Mouse (Mus musculus): ENCODE data around the gene 4933417A18Rik.

DNA sequence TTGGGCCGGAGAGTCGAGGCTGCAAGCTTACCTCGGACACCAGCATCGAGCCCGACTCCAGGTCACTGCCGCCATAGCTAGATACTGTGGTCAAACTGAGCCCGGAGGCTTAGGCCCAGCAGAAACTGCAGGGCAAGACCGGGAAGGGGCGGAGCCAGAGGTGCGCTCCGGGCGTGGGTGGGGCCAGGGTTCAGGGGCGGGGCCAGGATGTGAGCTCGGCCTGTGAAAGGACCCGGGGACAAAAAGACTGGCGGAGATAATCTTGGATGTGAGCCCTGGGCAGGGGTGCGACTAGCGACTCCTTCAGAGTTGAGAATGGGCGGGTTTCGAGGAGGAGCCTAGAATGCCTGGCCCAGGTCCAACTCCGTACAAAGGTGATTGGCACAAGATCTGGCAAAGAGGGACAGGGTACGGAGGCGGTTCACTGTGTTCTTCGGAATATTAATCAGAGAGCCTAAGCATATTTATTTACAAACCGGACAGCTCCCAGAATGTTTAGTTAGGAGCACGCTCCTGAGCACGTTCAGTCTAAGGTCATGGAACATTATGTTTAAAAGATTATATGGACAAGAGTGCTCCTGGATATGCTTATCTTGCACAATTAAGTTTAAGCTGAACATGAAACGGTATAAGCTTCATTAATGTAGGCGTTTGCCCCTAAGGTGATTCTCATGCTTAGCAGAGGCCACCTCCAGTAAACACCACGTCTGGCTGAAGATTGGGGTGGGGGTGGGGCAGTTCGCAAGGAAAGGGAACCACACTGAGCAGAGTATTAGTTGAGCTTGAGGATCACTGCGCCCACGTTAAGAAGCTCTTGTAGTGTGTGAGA is 70.0 kb downstream of the 4933417A18Rik start:
- TF ChIP-seq GATA1 (IDR thresholded peaks at IDR 0.05; ENCODE audit: borderline replicate concordance, low read length) (no peak), FLI1 (IDR thresholded peaks at IDR 0.05; ENCODE audit: low read length) (no peak)
